Mouse (Mus musculus) kidney, embryonic 14.5 days (tissue): Measurements from ENCODE around the gene C1ra. TPM values are rescaled to one million over a fixed set of nuclear protein-coding genes. Genes with fewer than 3 reads are reported as not detected.
"Not testable (repeated sequence)": the region's sequence is repeated elsewhere in the genome, so short reads cannot be mapped to it uniquely, and the experiment has no call there.

Experiments used
- ATAC-seq: fragments of 200-750 bp; cut with Nextera tagmentation; 2 replicates; pipeline ENCODE4 v1.8.0; 2017; ENCODE audit warnings: moderate number of reproducible peaks, mild to moderate bottlenecking, moderate TSS enrichment, moderate library complexity; ENCODE audit not compliant: low FRiP score, low TSS enrichment
- H3K27ac ChIP-seq: fragments of 300-500 bp; sonication (generic); 2 replicates; pipeline ENCODE4 v1.5.1; 2014; ENCODE audit warnings: low read depth, mild to moderate bottlenecking, low read length, moderate library complexity, mixed read lengths
- H3K27me3 ChIP-seq: fragments of 300-500 bp; sonication (generic); 2 replicates; pipeline ENCODE4 v1.6.1; 2014; ENCODE audit warnings: mild to moderate bottlenecking, low read length; ENCODE audit not compliant: control insufficient read depth, insufficient read depth
- H3K36me3 ChIP-seq: fragments of 300-500 bp; sonication (generic); 2 replicates; pipeline ENCODE4 v1.6.1; 2014; ENCODE audit warnings: low read length, mixed read lengths; ENCODE audit not compliant: control insufficient read depth, insufficient read depth
- H3K4me1 ChIP-seq: fragments of 300-500 bp; sonication (generic); 2 replicates; pipeline ENCODE4 v1.6.1; 2014; ENCODE audit warnings: low read length, mixed read lengths; ENCODE audit not compliant: control insufficient read depth, insufficient read depth
- H3K4me2 ChIP-seq: fragments of 300-500 bp; sonication (generic); replicated peaks from 2 replicates; pipeline ENCODE4 v1.6.1; 2014; ENCODE audit warnings: low read depth, mild to moderate bottlenecking, low read length
- H3K4me3 ChIP-seq: fragments of 300-500 bp; sonication (generic); 2 replicates; pipeline ENCODE4 v1.5.1; 2014; ENCODE audit warnings: mild to moderate bottlenecking, low read length
- H3K9ac ChIP-seq: fragments of 300-500 bp; sonication (generic); 2 replicates; pipeline ENCODE4 v1.6.1; 2014; ENCODE audit warnings: low read depth, mild to moderate bottlenecking, low read length, moderate library complexity
- H3K9me3 ChIP-seq: fragments of 300-500 bp; sonication (generic); 2 replicates; pipeline ENCODE4 v1.6.1; 2016; ENCODE audit warnings: low read length; ENCODE audit not compliant: control insufficient read depth
- WGBS: fragments of 180-500 bp; shearing (Covaris S2); extraction: QIAGEN DNeasy Blood & Tissue Kit; methylation state at CpG from one replicate; pipeline ENCODE4 v1.1.7; 2014; 5-methylcytosine and 5-hydroxymethylcytosine counted together
- polyA plus RNA-seq: library from polyadenylated mRNA; unstranded; fragments of >200 nt; fragmentation: Nextera tagmentation; extraction: Ambion mirVana; gene quantifications from 2 replicates; pipeline ENCODE4 v1.2.1, GENCODE M21; 2014

The C1ra gene
- polyA plus RNA-seq, 1 experiment from 2014 or later = 4.3 TPM

DNA sequence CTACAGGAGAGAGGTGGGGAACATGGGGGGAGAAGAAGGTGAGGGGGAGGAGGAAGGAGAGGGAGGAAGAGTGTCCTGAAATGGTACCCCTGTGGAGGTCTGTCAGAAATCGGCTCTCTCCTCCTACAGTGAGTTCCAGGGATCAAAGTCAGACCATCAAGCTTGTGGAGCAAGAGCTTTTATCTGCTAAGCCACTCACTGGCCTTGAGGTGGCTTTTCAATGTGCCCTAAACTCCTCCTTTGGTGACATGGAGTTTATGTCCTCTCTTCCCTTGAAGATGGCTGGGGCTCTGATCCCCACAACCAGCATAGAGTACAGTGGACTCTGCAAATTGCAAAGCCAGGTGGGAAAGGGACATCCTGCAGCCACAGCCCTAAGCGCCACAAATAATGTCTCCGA, 35.8 kb downstream of the C1ra start:
- not testable (repeated sequence) for H3K4me3 ChIP-seq, H3K27me3 ChIP-seq, H3K4me1 ChIP-seq, H3K4me2 ChIP-seq, H3K9me3 ChIP-seq, H3K9ac ChIP-seq, H3K36me3 ChIP-seq, H3K27ac ChIP-seq, ATAC-seq
- WGBS = 94% methylated on average over 2 of the region's 3 CpGs

DNA sequence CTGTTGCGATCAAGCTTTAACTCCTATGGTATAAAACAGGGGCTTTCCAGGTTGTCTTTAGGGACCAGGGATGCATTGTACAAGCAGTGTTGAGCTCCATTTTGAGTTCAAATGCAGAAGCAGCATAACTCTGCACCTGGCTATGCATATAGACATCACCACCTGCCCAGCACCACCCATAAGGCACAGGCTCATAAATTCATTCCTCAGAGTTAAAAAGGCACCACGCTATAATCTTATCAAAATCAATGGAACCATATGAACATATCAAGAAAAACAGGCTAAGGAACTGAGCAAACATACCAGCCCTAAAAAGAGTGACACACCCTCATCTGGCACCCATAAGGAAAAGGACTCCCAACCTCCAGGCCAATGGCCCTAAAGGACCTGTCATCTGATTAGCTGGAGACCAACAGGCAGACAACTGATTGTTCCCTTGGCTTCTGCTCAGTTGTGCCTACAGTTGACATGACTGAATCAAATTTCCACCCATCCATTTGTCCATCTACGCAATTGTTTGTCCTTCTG, 36.9 kb downstream of the C1ra start:
- Histone ChIP-seq H3K4me2 (no peak overlapping the region), H3K4me3 (no peak overlapping the region), H3K36me3 (no peaks in the 10 kb centered on the region), H3K4me1 (no peaks in the 10 kb centered on the region), H3K9ac (no peak overlapping the region), H3K9me3 (peaks cover 8% of the 10 kb centered on the region), H3K27me3 (no peaks in the 10 kb centered on the region), H3K27ac (no peak overlapping the region)
- 94% methylated on average over 3 of the region's 3 CpGs for WGBS
- ATAC-seq = no peak

DNA sequence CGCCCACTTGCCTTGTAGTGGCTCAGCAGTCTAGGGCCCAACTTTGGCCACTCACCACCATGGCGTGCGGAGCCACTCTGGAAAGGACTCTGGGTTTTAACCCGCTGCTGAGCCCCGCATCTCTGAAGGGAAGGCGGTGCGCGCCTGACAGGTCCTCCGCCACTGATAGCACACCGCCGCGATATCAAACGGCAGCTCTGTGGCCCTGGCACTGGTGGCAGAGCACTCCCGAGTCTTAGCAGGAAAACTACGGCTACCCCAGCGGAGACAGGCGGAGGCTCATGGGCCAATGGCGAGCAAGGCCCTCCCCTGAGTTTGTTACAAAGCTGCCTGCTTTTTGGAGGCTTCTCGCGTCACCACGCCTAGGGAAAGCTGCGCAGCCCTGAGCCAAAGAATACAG, 40.6 kb downstream of the C1ra start:
- H3K4me1 ChIP-seq = no peaks in the 10 kb centered on the region
- no peak overlapping the region for H3K27ac ChIP-seq
- peaks cover 8% of the 10 kb centered on the region for H3K9me3 ChIP-seq
- no peak overlapping the region for H3K4me2 ChIP-seq
- H3K36me3 ChIP-seq = no peaks in the 10 kb centered on the region
- ATAC-seq = no peak
- no peaks in the 10 kb centered on the region for H3K27me3 ChIP-seq
- H3K9ac ChIP-seq = no peak overlapping the region
- no peak overlapping the region for H3K4me3 ChIP-seq
- 70% methylated on average over 22 of the region's 22 CpGs for WGBS

DNA sequence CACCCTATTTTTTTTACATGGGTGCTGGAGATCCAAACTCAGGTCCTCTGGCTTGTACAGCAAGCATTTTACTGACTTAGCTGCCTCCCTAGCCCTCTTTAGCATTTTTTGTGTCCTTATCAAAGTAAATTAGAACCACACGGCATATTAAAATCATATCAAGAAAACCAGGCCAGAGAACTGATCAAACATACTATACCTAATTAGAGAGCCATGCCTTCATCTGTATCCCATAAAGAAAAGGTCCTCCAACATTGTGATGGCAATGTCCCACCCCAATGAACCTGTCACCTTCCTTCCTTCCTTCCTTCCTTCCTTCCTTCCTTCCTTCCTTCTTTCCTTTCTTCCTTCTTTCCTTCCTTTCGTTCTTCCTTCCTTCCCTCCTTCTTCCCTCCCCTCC, 43.8 kb downstream of the C1ra start:
- 85% methylated on average over 2 of the region's 2 CpGs for WGBS
- not testable (repeated sequence) for H3K9ac ChIP-seq, H3K4me1 ChIP-seq, H3K4me2 ChIP-seq, H3K36me3 ChIP-seq, H3K4me3 ChIP-seq, ATAC-seq, H3K27me3 ChIP-seq, H3K9me3 ChIP-seq, H3K27ac ChIP-seq

DNA sequence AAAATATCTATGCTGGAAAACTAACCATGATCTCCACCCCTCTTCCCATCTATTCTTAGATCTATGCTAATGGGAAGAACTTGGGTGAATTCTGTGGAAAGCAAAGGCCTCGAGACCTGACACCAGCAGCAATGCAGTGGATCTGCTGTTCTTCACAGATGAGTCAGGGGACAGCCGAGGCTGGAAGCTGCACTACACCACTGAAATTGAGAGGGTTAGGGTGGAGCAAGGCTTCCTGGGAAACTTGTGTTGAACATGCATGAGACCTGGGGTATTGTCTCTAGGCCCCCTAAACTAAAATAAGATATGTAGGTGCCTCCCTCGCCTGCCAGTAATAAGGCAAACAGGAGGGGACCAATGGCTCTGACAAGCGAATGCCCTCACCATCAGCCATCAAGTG, 49.0 kb downstream of the C1ra start:
- 90% methylated on average over 4 of the region's 4 CpGs for WGBS

DNA sequence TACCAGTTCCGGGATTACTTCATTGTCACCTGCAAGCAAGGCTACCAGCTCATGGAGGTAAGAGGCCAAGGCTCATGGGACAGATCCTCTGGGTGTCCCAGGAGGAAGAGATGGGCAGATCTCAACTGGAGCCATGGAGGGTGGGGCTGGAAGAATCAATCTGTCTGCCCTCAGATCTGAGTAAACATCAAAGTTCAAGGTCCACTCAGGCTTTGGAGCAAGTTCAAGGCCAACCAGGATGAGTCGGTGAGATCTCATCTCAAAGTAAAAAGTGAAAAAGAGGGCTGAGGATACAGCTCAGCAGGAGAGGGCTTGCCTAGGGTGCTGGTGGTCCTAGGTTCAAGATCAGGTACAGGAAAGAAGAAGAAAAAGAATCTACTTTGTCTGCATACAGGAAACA, 49.4 kb downstream of the C1ra start:
- not testable (repeated sequence) for H3K4me3 ChIP-seq, H3K27me3 ChIP-seq, H3K9me3 ChIP-seq, H3K27ac ChIP-seq, H3K4me1 ChIP-seq, H3K4me2 ChIP-seq, H3K9ac ChIP-seq, H3K36me3 ChIP-seq, ATAC-seq
- 88% methylated on average over 1 of the region's 2 CpGs for WGBS

More for the DNA sequence above, 49.0 kb downstream of the C1ra start:
- not testable (repeated sequence) for H3K4me3 ChIP-seq, H3K27ac ChIP-seq, ATAC-seq, H3K36me3 ChIP-seq, H3K4me1 ChIP-seq, H3K9ac ChIP-seq, H3K27me3 ChIP-seq, H3K4me2 ChIP-seq, H3K9me3 ChIP-seq

DNA sequence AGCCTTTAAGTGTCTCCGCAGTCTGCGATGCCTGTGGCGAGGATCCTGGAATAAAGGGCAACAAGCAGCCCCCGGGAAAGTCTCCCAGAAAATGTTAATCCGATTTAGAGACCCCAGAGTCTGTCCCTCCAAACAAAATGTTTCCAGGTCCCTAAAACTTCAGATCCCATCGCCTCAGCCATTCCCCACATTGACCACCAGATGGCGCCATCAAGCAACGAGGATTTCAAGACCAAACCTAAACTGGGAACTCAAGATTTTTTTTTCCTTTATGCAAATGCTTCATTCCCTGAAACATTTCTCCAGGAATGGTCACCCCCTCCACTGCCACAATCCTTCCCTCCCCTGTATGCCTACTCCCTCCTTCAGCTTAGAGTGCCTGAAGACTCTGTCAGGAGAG, 57.8 kb downstream of the C1ra start, which contains the start of gene C1rb:
C1rb (plus strand) TSS at position 269 of the 400 bp plus-strand sequence.
- H3K9ac ChIP-seq = no peak within 1 kb of the TSS
- H3K27ac ChIP-seq = no peak within 1 kb of the TSS
- H3K4me2 ChIP-seq = no peak within 1 kb of the TSS
- no peaks in the 10 kb centered on the region for H3K36me3 ChIP-seq
- no peak for ATAC-seq
- H3K27me3 ChIP-seq = no peaks in the 10 kb centered on the region
- WGBS = 3% methylated on average over 8 of the region's 8 CpGs
- H3K4me1 ChIP-seq = no peaks in the 10 kb centered on the region
- H3K9me3 ChIP-seq = no peaks in the 10 kb centered on the region
- H3K4me3 ChIP-seq = no peak within 1 kb of the TSS

Other genes with a start within 250 kb of the C1ra start
- gene Cd163, start 207.7 kb upstream of the C1ra start, polyA plus RNA-seq = 0.10 and 0.15 TPM in 2 replicates
- gene Pex5, start 97.3 kb upstream of the C1ra start, polyA plus RNA-seq = 26.8 and 35.3 TPM in 2 replicates
- 2.8 TPM in 2 replicates for gene Clstn3, start 47.6 kb upstream of the C1ra start, polyA plus RNA-seq
- 0.71 and 1.1 TPM in 2 replicates for gene C1rl, start 19.3 kb upstream of the C1ra start, polyA plus RNA-seq
- gene C1s1, start 30.0 kb downstream of the C1ra start, polyA plus RNA-seq = 8.8 and 11.9 TPM in 2 replicates
- gene C1rb, start 57.9 kb downstream of the C1ra start, polyA plus RNA-seq = 0.11 TPM in 1 of 2 replicates, not detected in the other
- 0.08 TPM in 1 of 2 replicates, not detected in the other for gene C1s2, start 123.7 kb downstream of the C1ra start, polyA plus RNA-seq
- gene Lpcat3, start 150.6 kb downstream of the C1ra start, polyA plus RNA-seq = 51.2 and 67.3 TPM in 2 replicates
- 233 and 278 TPM in 2 replicates for gene Emg1, start 199.8 kb downstream of the C1ra start, polyA plus RNA-seq
- 341 and 402 TPM in 2 replicates for gene Phb2, start 199.9 kb downstream of the C1ra start, polyA plus RNA-seq
- gene Ptpn6, start 226.3 kb downstream of the C1ra start, polyA plus RNA-seq = 10.0 and 12.9 TPM in 2 replicates
- 564 and 762 TPM in 2 replicates for gene Grcc10, start 229.0 kb downstream of the C1ra start, polyA plus RNA-seq
- gene Gm45234, start 243.6 kb downstream of the C1ra start, polyA plus RNA-seq = not detected in 2 replicates
- 17.5 and 17.7 TPM in 2 replicates for gene Atn1, start 244.1 kb downstream of the C1ra start, polyA plus RNA-seq